Mouse (Mus musculus): ENCODE measurements at regions not wholly inside any gene's neighbourhood (a gene's known extent, or its start where the extent isn't known, plus 50 kb on each side); places are given as distances from the start of the nearest gene placed in this dataset.
"Not testable (repeated sequence)": the region's sequence is repeated elsewhere in the genome, so short reads cannot be mapped to it uniquely, and the experiment has no call there.

DNA sequence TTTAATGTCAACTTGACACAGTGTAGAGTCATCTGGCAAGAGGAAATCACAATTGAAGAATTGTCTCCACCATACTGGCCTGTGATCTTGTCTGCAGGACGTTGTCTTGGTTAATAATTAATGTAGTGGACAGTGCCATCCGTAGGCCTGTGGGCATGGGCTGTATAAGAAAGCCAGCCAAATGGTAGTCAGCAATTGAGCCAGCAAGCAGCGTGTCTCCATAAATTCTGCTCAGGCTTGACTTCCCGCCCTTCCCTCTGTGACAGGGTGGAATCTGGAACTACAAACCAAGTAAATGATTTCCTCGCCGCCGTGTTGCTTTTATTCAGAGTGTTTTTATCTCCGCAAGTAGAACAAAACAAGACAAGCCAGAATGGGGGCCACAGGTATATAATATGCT, 184.5 kb upstream of the Plekha5 start:
- no peak for DNase-seq (ENCODE audit: extremely low spot score, low read depth, low spot score)

- no peak for DNase-seq (ENCODE audit: extremely low spot score, low read depth, low spot score)
Observed at GRCm38 (mm10) chr6:140231537-140231936, 190.3 kb upstream of the Plcz1 start.

DNA sequence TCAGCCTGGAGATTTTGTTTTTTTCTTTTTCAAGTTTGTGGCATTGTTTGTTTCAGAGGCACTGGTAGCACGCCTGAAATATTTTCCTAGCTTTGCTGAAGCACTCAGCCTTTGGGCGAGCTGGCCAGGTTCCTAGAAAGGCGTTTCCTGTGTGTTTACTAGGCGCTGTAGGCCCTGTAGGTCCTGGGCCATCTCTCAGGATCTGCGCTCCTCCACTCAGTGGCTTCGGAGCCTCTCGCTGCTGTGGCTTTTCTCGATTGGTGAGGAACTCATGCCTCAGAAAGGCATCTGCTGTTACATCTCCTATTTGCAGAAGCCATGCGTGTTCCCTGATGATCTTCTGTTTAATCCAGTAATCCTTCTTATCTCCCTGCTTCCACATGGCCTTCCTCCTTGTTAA, 188.0 kb upstream of the Plcz1 start:
- no peak for DNase-seq (ENCODE audit: extremely low spot score, low read depth, low spot score)

- DNase-seq (ENCODE audit: extremely low spot score, low read depth, low spot score): no peak
Observed at GRCm38 (mm10) chr6:140228741-140229140, 187.5 kb upstream of the Plcz1 start.

DNA sequence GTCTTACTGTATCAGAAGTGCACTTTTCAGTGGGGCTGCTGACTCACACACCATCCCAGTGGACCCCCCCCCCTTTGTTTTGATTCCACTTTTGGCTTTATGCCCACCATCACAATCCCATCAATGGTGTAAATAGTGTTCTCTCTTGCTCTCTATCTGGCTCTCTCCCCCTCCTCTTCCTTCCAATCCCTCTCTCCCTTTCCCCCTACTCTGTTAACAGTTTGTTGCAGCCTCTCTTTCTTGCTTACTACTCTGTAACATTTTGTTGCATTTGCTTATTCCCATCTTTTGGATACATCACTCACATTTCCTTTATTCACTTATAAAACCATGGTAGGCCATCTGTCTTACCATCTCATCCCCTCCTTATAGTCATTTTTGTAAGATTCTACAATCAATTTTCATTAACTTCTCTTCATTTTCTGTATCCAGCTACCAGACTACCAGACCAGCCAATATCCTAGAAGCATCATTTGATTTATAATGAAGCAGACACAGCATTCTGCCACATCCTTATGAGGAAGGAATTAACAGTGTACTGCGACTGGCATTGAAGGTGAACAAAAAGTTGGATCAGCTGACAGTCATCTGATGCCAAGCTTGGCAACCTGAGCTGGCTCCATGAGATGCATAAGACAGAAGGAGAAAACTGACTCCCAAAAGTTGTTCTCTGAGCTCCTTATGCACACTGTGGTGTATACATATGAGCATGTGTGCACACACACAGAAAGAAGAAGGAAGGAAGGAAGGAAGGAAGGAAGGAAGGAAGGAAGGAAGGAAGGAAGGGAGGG, 181.5 kb upstream of the Plcz1 start:
- no peak for DNase-seq (ENCODE audit: extremely low spot score, low read depth, low spot score)

GRCm38 (mm10) chr6:140221653-140222272, 180.5 kb upstream of the Plcz1 start:
- DNase-seq (ENCODE audit: extremely low spot score, low read depth, low spot score): no peak

- DNase-seq (ENCODE audit: extremely low spot score, low read depth, low spot score): no peak
Observed at GRCm38 (mm10) chr6:140218789-140219188, 177.5 kb upstream of the Plcz1 start.

GRCm38 (mm10) chr6:140212403-140212802, 171.1 kb upstream of the Plcz1 start:
- no peak for DNase-seq (ENCODE audit: extremely low spot score, low read depth, low spot score)

DNA sequence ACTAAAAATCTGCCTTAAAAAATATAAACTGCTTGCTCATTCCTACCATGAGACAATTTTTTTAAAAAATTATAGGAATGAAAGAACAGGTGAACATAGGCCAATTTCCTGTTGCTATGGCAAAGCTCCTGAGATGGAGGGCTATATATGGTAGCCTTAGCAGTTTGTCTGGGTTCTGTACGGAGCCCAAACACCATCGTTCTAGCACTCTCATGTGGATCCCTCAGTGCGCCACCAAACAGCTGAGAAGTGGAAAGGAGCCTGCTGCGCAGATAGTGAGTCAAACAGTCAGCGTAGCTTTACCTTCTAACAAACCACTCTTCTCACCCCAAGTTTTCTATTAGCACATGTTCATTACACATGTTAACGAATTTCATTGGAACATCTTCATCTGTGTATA, 168.9 kb upstream of the Plcz1 start:
- no peak for DNase-seq (ENCODE audit: extremely low spot score, low read depth, low spot score)

- DNase-seq (ENCODE audit: extremely low spot score, low read depth, low spot score): no peak
Observed at GRCm38 (mm10) chr6:140209083-140209482, 167.8 kb upstream of the Plcz1 start.

GRCm38 (mm10) chr6:140208375-140208774, 167.1 kb upstream of the Plcz1 start:
- DNase-seq (ENCODE audit: extremely low spot score, low read depth, low spot score): no peak

DNA sequence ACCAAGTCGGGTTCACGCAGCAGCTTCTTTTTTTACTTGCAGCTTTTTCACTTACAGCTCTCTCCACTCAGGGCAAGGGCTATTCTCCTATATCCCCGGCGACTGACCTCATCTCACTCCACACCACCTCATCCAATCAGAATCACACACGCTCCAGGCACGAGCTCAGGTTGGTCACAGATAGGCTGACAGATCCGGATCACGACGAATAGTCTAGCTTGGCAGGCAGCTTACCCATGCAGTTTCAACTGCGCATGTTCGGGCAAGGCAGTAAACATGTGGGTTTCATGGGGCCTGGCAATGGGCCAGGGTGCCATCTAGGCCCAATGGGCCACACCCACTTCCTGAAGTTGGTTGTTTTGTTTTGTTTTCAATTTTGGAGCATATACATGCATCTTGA, 165.4 kb upstream of the Plcz1 start:
- DNase-seq (ENCODE audit: extremely low spot score, low read depth, low spot score): not testable (repeated sequence)

DNA sequence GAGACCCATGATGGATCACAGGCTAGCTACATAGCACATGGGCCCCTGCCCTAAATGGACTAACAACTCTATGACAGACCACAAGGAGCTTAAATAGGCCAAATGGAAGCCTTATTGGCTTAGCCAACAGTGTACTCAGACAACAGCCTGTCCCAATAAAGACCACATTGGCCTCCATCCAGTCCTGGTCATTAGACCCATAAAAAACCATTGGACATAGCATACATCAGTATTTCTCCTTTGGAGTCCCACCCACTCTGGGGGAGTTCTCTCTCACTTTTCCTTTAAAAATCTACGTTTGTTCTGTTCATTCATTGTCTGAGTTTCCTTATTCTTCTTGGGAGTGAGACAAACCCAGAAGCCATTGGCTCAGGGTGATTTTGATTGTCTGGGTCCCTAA, 160.1 kb upstream of the Plcz1 start:
- no peak for DNase-seq (ENCODE audit: extremely low spot score, low read depth, low spot score)

GRCm38 (mm10) chr6:140200322-140200721, 159.1 kb upstream of the Plcz1 start:
- no peak for DNase-seq (ENCODE audit: extremely low spot score, low read depth, low spot score)

GRCm38 (mm10) chr6:140198036-140198435, 156.8 kb upstream of the Plcz1 start:
- DNase-seq (ENCODE audit: extremely low spot score, low read depth, low spot score): no peak

DNA sequence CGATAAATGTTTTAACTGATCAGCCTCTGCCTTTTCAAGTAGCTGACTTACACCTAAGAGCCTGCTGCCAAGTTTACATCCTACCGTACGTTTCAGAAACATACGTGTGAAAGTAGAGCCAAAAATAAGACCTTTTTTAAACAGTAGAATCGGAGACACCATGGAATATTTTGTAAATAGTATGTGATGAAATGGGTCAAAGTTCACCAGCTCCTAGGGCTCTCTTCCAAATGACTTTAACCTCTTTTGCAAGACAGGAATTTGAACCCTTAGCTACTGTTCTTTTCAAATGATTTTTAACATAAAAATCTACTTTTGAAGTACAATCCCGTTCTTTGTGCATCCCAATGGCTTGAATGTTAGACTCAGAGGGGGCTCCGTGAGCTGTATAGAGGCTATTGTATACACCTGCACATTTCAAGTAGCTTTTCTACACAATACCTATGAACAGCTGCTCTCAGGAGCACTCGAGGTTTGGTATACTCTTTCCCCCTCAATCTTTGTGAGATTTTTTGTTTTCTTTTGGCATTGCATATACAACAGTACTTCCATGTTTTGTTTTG, 155.9 kb upstream of the Plcz1 start:
- no peak for DNase-seq (ENCODE audit: extremely low spot score, low read depth, low spot score)

DNA sequence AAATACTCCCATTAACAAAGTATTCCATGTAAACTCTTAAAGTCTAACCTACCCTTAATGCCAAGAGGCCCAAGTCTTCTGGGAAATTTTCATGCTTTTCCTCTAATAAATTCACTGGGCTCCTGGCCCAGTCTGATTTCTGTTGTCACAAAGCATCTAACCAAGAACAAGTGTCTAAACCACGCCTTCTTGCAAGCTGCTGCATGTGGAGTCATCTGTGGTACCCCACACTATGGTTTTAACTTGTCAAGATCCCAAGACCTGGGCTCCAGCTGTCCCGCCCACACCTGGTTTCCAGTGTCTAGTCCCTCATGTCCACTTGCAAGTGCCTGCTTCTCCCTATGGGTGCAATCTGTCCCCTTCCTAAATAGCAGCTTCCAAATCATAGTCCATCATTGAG, 153.0 kb upstream of the Plcz1 start:
- DNase-seq (ENCODE audit: extremely low spot score, low read depth, low spot score): no peak

DNA sequence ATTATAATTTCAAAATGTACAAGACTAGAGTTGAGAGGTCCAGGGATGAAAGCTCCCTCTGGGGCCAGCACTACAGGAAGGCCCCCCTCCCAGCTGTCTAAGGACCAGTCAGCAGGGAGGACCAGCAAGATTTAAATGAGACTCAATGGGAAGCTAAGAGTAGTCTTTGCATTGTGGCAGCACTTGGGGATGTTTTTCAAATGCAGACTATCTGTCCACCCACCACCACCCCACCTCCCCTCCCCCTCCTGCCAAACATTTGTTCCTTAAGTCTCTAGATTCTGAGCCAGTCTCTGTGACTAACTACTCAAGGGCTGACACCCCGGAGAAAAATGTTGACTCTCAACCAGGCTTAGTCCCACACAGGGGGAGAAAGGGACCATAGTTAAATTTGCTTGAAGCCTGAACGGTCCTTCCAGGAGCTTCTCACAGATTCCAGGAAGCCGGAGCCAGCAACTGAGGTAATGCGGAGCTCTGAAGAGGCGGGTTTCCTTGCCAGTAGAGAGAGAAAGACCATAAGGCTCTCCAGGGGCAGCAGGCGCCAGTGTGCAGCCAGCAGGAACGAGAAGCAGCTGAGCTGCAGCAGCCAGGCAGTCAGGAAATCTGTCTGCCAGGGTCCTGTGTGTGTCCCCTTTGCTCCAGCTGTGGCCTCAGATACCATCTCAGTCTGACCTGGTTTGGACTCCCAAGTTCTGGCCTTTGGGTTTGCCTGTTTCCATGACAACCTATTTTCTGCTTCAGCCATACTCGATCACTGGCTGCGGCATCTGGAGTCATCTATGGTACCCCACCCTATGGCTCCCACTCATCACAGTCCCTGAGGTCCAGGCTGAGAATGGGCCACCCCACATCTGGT, 152.1 kb upstream of the Plcz1 start:
- no peak for DNase-seq (ENCODE audit: extremely low spot score, low read depth, low spot score)

- DNase-seq (ENCODE audit: extremely low spot score, low read depth, low spot score): no peak
Observed at GRCm38 (mm10) chr6:140192526-140192925, 151.3 kb upstream of the Plcz1 start.

DNA sequence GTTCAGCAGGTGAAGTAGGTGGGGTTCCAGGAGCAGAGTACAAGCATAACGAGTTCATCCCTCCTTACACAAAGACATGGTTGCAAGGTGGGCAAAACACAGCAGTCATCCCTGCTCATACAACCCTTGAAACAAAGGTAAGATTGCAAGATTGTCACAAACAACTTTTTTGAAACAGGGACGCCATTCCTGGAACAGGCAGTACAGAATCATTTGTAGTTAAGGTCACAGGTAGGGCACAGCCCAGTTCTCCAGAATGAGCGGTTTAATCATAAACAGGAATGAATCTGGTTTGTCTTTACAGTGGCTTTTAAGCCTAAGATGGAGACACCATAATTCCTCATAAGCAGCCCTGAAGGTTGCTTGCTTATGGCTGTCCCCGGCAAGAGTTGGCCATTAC, 150.1 kb upstream of the Plcz1 start:
- DNase-seq (ENCODE audit: extremely low spot score, low read depth, low spot score): no peak

- no peak for DNase-seq (ENCODE audit: extremely low spot score, low read depth, low spot score)
Observed at GRCm38 (mm10) chr6:140189601-140190000, 148.3 kb upstream of the Plcz1 start.
